Mouse (Mus musculus) intestine, embryonic 15.5 days (tissue): ENCODE data around the gene Stap1. TPM values are rescaled to one million over a fixed set of nuclear protein-coding genes. Genes with fewer than 3 reads are reported as not detected.

Experiments used
- ATAC-seq: fragments of 200-750 bp; cut with Nextera tagmentation; 2 replicates; pipeline ENCODE4 v1.8.0; 2017; ENCODE audit warnings: moderate TSS enrichment, moderate library complexity
- H3K27ac ChIP-seq: fragments of 300-500 bp; sonication (generic); 2 replicates; pipeline ENCODE4 v1.5.1; 2015; ENCODE audit warnings: mild to moderate bottlenecking, inconsistent platforms
- H3K27me3 ChIP-seq: fragments of 300-500 bp; sonication (generic); replicated peaks from 2 replicates; pipeline ENCODE4 v1.6.1; 2015; ENCODE audit warnings: inconsistent platforms
- H3K36me3 ChIP-seq: fragments of 300-500 bp; sonication (generic); 2 replicates; pipeline ENCODE4 v1.6.1; 2015; ENCODE audit warnings: inconsistent platforms
- H3K4me1 ChIP-seq: fragments of 300-500 bp; sonication (generic); replicated peaks from 2 replicates; pipeline ENCODE4 v1.6.1; 2015; ENCODE audit warnings: inconsistent platforms
- H3K4me2 ChIP-seq: fragments of 300-500 bp; sonication (generic); replicated peaks from 2 replicates; pipeline ENCODE4 v1.6.1; 2015; ENCODE audit warnings: mild to moderate bottlenecking, inconsistent platforms
- H3K4me3 ChIP-seq: fragments of 300-500 bp; sonication (generic); replicated peaks from 2 replicates; pipeline ENCODE4 v1.5.1; 2015; ENCODE audit warnings: inconsistent platforms
- H3K9ac ChIP-seq: fragments of 300-500 bp; sonication (generic); 2 replicates; pipeline ENCODE4 v1.6.1; 2015; ENCODE audit warnings: inconsistent platforms
- H3K9me3 ChIP-seq: fragments of 300-500 bp; sonication (generic); 2 replicates; pipeline ENCODE4 v1.6.1; 2016; ENCODE audit warnings: inconsistent platforms
- WGBS: fragments of 180-500 bp; shearing (Covaris S2); methylation state at CpG from one replicate; pipeline ENCODE4 v1.1.7; 2015; 5-methylcytosine and 5-hydroxymethylcytosine counted together
- polyA plus RNA-seq: library from polyadenylated mRNA; unstranded; fragments of >200 nt; fragmentation: Nextera tagmentation; extraction: Ambion mirVana; gene quantifications from 2 replicates; pipeline ENCODE4 v1.2.1, GENCODE M21; 2015

Stap1 gene
- polyA plus RNA-seq = 0.59 and 0.61 TPM in 2 replicates

DNA sequence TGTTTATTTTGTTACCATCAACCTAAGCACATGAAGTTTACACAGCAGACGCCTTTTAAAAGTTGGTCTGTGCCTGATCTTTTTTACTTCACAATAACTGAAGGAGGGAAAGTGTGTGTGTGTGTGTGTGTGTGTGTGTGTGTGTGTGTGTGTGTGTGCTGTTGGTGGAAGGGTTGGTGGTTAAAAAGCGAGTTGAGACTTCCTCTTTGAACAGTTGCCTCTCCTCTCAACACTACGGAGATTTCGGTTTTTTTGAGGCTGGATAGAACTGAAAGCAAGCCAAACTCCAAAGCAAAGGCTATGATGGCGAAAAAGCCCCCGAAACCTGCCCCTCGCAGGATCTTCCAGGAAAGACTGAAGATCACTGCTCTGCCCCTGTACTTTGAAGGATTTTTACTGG lies at the start of gene Stap1:
TSS of gene Stap1 (plus strand) at position 209 of the 400 bp plus-strand sequence.
- ATAC-seq = no peak
- WGBS = 67% methylated on average over 7 of the region's 7 CpGs
- Histone ChIP-seq H3K4me3 (no peak within 1 kb of the TSS), H3K27me3 (no peaks in the 10 kb centered on the region), H3K9me3 (no peaks in the 10 kb centered on the region), H3K27ac (no peak within 1 kb of the TSS), H3K36me3 (no peaks in the 10 kb centered on the region), H3K4me1 (no peaks in the 10 kb centered on the region; the same call in 1 of the 2 replicates), H3K4me2 (no peak within 1 kb of the TSS), H3K9ac (no peak within 1 kb of the TSS)

DNA sequence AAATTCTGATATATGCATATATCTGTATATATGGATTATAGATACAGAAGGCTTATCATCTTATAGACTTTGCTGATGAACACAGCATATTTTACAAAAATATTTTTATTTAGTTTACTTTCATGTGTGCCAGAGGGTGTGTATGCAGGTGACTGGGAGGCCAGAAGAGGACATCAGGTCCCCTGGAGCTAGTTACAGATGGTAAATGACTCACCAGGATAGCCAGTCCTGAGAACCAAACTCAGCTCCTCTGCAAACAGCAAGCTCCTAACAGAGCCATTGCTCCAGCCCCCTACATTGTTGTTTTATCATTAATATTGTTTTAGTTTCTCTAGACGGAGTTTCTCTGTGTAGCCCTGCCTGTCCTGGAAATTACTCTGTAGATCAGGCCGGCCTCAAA lies 41.7 kb upstream of the Stap1 start:
- Histone ChIP-seq H3K9me3 (no peaks in the 10 kb centered on the region), H3K36me3 (peaks cover 11% of the 10 kb centered on the region), H3K4me2 (no peak overlapping the region), H3K4me3 (no peak overlapping the region), H3K9ac (no peak overlapping the region), H3K4me1 (no peaks in the 10 kb centered on the region), H3K27me3 (no peaks in the 10 kb centered on the region), H3K27ac (no peak overlapping the region)
- 78% methylated on average over 2 of the region's 2 CpGs for WGBS
- no peak for ATAC-seq

DNA sequence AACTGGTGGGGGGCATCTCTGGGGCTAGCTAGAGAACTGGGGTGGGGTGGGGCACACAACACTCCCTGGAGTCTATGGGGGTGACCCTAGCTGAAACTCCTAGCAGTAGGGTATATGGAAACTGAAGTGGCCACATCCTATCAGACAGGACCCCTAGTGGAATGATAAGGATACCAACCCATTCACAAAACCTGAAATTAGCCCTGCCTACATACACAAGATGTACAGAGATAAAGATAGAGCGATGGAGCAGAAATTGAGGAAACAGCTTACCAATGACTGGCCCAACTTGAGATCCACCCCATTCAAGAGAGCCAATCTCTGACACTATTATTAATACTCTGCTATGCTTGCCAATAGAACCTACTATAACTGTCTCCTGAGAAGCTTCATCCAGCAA lies 8.0 kb upstream of the Stap1 start:
- Histone ChIP-seq H3K27me3 (no peaks in the 10 kb centered on the region), H3K9me3 (no peaks in the 10 kb centered on the region), H3K4me3 (no peak overlapping the region), H3K4me1 (peaks cover 3% of the 10 kb centered on the region), H3K36me3 (no peaks in the 10 kb centered on the region), H3K9ac (no peak overlapping the region), H3K27ac (no peak overlapping the region), H3K4me2 (no peak overlapping the region)
- WGBS = 87% methylated on average over 1 of the region's 1 CpGs
- no peak for ATAC-seq

DNA sequence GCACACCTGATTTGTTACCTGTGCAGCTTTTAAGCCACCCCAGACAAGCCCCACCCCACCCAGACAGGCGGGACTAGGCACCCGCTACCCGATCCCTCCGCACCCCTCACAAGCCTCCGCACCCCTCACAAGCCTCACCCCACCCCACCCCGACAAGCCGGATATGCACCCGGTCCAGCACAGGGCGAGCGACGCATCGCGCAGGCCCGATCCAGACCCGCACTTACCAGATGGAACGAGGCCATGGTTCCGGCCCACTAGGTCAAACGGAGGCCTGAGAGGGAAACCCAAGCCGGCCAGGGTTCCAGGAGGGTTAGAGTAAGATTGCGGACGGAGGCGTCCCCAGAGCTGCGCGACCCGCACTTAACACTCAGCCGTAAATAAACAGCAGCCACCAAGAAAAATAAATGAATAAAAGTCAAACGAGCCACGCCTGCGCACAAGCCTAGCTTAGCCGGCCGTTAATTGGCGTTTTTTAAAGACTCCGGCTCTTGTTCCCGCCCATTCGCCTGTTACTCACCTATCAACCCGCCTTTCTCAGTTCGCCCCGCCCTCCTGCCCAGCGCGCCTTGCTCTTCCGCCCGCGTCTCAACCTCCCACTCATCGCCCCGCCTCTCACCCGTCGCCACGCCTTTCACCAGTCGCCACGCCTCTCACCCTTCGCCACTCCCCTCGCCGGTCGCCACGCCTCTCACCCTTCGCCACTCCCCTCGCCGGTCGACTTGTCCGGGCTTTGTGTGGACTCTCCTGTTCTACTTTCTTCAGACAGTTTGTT lies 6.3 kb upstream of the Stap1 start, which contains the start of gene Cenpc1:
TSS of gene Cenpc1 (minus strand) at position 483 of the 775 bp plus-strand sequence.
- peak; percentile 98 for ATAC-seq
- H3K4me3 ChIP-seq = peak within 1 kb of the TSS; percentile 71
- no peaks in the 10 kb centered on the region for H3K36me3 ChIP-seq
- no peaks in the 10 kb centered on the region for H3K27me3 ChIP-seq
- H3K4me2 ChIP-seq = peak within 1 kb of the TSS; percentile 77
- WGBS = under 1% methylated on average over 60 of the region's 60 CpGs
- H3K27ac ChIP-seq = peak within 1 kb of the TSS; percentile 92
- no peaks in the 10 kb centered on the region for H3K9me3 ChIP-seq
- peak within 1 kb of the TSS; percentile 78 for H3K9ac ChIP-seq
- H3K4me1 ChIP-seq = peaks cover 3% of the 10 kb centered on the region

DNA sequence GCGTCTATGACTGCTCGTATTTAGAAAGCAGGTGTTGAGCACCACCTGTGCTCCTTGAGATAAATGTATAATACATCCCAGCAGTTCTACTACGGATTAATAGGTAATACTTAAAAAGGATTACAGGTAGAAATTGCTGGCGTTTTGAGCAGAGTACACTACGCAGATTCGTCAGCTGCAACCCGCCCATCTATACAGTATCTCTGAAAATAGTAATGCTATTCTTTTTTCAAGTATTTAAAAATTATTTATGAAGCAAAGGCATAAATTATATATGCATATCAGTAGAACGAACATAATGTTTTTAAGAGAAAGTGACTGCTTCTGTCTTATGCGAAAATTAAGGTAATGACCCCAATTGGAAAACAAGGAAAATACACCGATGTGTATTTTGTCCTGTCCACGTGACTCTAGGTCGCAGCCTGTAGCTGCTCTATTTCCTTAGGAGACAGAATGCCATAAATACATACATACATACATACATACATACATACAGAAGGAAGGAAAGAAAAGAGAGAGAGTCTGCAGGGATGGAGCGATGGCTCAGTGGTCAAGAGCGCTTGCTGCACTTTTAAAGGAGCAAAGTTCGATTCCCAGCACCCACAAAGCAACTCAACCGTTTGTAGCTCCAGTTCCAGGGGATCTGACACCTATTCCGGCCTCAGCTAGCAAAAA lies 5.5 kb upstream of the Stap1 start:
- Histone ChIP-seq H3K36me3 (no peaks in the 10 kb centered on the region), H3K27ac (peak overlapping the region; percentile 74), H3K9ac (peak overlapping the region; percentile 37; the same call in 1 of the 2 replicates), H3K4me1 (peaks cover 3% of the 10 kb centered on the region), H3K9me3 (no peaks in the 10 kb centered on the region), H3K4me3 (peak overlapping the region; percentile 71), H3K4me2 (peak overlapping the region; percentile 77), H3K27me3 (no peaks in the 10 kb centered on the region)
- under 1% methylated on average over 17 of the region's 17 CpGs for WGBS
- peak; percentile 68 for ATAC-seq

DNA sequence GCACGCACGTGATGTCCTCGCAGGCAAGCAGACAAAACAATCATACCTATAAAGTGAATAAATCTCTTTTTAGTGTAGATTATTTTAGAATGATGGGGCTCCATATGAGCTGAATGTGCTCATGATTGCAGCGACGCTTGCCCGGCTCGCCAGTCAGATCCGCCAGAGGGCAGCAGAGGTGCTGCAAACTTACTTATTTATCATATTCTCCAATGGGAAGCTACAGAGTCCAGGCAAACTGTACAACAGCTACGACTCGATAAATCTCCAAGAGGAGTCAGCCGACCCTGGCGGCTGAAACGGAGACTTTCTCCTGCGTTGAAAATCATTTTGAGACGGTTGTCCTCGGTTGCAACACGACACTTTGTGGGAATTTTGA lies 5.0 kb upstream of the Stap1 start:
- Histone ChIP-seq H3K4me3 (peak overlapping the region; percentile 71), H3K9ac (peak overlapping the region; percentile 37; the same call in 1 of the 2 replicates), H3K4me2 (peak overlapping the region; percentile 77), H3K36me3 (no peaks in the 10 kb centered on the region), H3K4me1 (peaks cover 3% of the 10 kb centered on the region), H3K27me3 (no peaks in the 10 kb centered on the region), H3K9me3 (no peaks in the 10 kb centered on the region), H3K27ac (peak overlapping the region; percentile 62)
- peak; percentile 52 for ATAC-seq
- under 1% methylated on average over 17 of the region's 17 CpGs for WGBS

DNA sequence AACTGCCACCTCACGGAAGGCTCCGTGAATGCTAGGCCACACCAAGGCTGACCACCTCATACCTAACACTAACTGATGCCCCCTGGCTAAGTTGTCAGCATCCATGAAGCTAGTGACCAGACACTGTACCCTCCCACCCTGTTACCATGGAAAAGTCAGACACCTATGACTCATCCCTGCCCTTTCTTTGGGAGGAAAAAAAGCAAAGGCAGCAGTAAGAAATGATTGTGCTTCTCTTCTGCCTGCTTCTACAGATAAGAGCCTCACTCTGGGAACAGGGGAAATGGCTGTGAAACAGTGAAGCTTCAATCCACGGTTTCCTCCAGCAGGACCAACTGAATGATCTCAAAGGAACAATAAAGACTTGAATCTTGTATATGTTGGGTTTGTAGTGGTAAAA lies 3.1 kb upstream of the Stap1 start:
- no peaks in the 10 kb centered on the region for H3K9me3 ChIP-seq
- H3K4me3 ChIP-seq = no peak overlapping the region
- H3K4me2 ChIP-seq = no peak overlapping the region
- no peak overlapping the region for H3K9ac ChIP-seq
- H3K27ac ChIP-seq = no peak overlapping the region
- peaks cover 3% of the 10 kb centered on the region for H3K4me1 ChIP-seq
- ATAC-seq = no peak
- no peaks in the 10 kb centered on the region for H3K27me3 ChIP-seq
- H3K36me3 ChIP-seq = no peaks in the 10 kb centered on the region
- 81% methylated on average over 3 of the region's 3 CpGs for WGBS

DNA sequence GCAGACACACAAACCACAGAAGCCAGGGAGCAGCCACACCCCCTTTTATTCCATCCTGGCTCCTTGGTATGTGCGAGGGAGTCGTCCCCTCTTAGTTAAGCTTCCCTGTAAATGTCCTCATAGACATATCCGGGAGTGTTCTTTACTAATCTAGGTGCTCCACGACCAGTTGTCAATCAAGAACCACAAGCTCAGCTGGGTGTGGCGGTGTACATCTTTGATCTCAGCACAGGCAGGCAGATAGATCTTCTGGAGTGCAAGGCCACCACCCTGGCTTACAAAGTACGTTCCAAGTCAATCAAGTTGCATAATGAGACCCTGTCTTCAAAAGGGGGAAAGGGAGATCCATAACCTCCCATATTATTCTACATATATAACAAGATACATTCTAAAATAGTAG lies 2.4 kb upstream of the Stap1 start:
- Histone ChIP-seq H3K27me3 (no peaks in the 10 kb centered on the region), H3K27ac (no peak overlapping the region), H3K36me3 (no peaks in the 10 kb centered on the region), H3K4me1 (no peaks in the 10 kb centered on the region; the same call in 1 of the 2 replicates), H3K9ac (no peak overlapping the region), H3K9me3 (no peaks in the 10 kb centered on the region), H3K4me3 (no peak overlapping the region), H3K4me2 (no peak overlapping the region)
- 80% methylated on average over 6 of the region's 6 CpGs for whole genome bisulfite sequencing
- ATAC-seq = no peak

DNA sequence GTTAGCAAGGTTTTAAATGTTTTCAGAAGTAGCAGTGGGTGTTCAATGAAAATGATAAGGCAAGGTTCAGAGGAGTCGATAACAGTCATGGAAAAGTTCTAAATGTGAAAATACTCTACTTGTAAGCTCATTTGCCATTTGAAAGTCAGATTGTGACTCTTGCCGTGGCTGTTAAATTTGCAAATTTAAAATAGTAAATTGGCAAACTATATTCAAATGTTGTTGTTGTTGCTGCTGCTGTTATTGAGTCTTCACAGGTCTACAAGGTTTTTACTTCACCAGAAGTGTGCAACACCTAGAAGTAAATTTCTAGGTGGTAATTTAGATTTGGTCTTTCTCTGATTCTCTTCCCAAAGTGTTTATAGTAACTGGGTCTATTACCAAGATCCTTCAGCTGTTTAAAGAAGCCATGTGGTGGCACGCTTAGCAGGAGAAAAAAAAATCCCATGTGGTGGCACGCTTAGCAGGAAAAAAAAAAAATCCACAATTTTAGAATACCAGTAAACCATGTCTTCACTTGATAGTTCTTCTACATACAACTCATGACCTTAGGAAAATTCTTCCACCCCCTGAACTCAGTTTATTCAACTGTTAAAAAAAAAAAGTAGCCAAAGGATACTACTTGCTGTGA lies 1.3 kb downstream of the Stap1 start:
- Histone ChIP-seq H3K27ac (no peak overlapping the region), H3K4me2 (no peak overlapping the region), H3K9me3 (no peaks in the 10 kb centered on the region), H3K4me1 (no peaks in the 10 kb centered on the region), H3K36me3 (no peaks in the 10 kb centered on the region), H3K27me3 (no peaks in the 10 kb centered on the region), H3K9ac (no peak overlapping the region), H3K4me3 (no peak overlapping the region)
- WGBS = 73% methylated on average over 4 of the region's 4 CpGs
- no peak for ATAC-seq

DNA sequence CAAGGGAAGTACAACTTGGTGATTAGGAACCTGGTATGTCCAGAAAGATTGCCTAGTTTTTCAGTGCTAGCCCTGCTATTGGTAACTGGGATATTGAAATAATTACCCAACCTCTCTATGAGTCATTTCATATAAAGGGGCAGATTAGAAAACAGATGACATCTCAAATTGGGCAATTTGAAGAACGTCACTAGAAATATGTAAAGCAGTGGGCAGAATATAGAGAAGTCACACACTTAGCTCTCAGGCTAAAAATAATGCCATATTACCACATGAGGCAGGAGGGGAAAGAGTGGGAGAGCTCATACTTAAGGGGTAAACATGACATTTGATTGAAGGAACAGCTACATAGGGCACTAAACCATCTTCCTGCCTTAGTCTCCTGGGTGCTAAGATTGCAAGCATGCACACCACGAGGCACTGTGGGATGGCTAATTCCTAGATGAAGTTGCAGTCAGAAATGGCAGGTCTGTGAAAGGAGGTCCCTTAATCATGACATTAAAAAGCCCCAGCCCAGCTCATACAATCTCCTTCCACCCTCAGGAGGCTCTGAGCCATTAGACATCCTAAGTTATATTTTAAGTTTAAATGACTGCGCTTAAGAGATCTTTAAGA lies 7.3 kb downstream of the Stap1 start:
- Histone ChIP-seq H3K36me3 (no peaks in the 10 kb centered on the region), H3K4me1 (no peaks in the 10 kb centered on the region), H3K9me3 (no peaks in the 10 kb centered on the region), H3K27me3 (no peaks in the 10 kb centered on the region), H3K27ac (no peak overlapping the region), H3K9ac (no peak overlapping the region), H3K4me3 (no peak overlapping the region), H3K4me2 (no peak overlapping the region)
- 79% methylated on average over 3 of the region's 3 CpGs for WGBS
- no peak for ATAC-seq

DNA sequence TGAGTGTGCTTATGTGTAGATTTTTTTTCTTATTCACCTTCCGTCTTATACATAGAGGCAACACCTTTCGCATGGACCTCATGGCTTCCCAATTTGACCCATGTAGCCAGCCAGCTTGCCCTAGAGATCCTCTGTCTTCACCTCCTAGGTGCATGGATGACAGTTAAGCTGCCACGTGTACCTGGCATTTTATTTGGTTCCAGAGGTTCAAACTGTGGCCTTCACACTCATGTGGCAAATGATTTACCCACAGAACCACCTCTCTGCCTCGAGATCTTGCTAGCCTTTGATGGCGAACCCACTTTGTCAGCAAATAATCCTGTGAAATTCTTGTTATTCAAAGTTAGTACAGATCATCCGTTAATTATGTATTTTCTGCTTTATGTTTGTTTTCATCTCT lies 12.4 kb downstream of the Stap1 start:
- no peaks in the 10 kb centered on the region for H3K4me1 ChIP-seq
- no peak for ATAC-seq
- WGBS = 78% methylated on average over 6 of the region's 6 CpGs
- H3K4me3 ChIP-seq = no peak overlapping the region
- no peaks in the 10 kb centered on the region for H3K27me3 ChIP-seq
- no peak overlapping the region for H3K27ac ChIP-seq
- no peaks in the 10 kb centered on the region for H3K36me3 ChIP-seq
- no peak overlapping the region for H3K9ac ChIP-seq
- H3K4me2 ChIP-seq = no peak overlapping the region
- H3K9me3 ChIP-seq = no peaks in the 10 kb centered on the region

DNA sequence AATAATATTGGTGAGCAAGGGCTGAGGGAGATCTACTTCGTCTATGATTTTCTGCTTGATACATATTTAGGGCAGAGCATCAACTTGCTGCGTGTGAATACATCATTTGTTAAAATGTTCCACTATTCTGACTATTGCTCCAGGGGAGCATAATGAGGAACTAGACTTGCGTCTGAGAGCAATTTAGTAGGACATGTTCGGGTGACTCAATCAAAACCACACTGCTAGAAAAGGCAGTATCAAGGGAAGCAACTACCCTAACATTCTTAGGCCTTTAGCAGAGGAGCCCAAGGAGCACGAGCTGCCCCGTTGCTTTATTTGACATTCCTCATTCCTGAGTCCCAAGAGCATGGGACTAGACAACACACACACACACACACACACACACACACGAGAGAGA lies 13.4 kb downstream of the Stap1 start:
- Histone ChIP-seq H3K4me1 (no peaks in the 10 kb centered on the region), H3K27ac (no peak overlapping the region), H3K9ac (no peak overlapping the region), H3K4me2 (no peak overlapping the region), H3K9me3 (no peaks in the 10 kb centered on the region), H3K4me3 (no peak overlapping the region), H3K36me3 (no peaks in the 10 kb centered on the region), H3K27me3 (no peaks in the 10 kb centered on the region)
- ATAC-seq = no peak
- 75% methylated on average over 7 of the region's 7 CpGs for WGBS
